Mouse (Mus musculus): ENCODE results near the gene Calhm5.

The Calhm5 gene

GRCm38 (mm10) chr10:34069606-34070005 is 26.7 kb downstream of the Calhm5 start:
- DNase-seq, result no peak

GRCm38 (mm10) chr10:34066591-34066990 is 29.7 kb downstream of the Calhm5 start:
- no peak for DNase-seq

- no peak for DNase-seq
Measured at GRCm38 (mm10) chr10:34053987-34054386, 42.3 kb downstream of the Calhm5 start.

- DNase-seq, result no peak
Measured at GRCm38 (mm10) chr10:34044210-34044609, 52.1 kb downstream of the Calhm5 start, which contains the start of gene Calhm4. Gene Calhm4 (minus strand): TSS chr10:34044310.
